Mouse (Mus musculus) spleen, postnatal 14 days (tissue): ENCODE data around the gene Phxr2.

Source experiments
- DNase-seq, 2 experiments: peaks; one replicate each; pipeline ENCODE4 v3.0.0; 2021 to 2022; ENCODE audit warnings: low spot score in 2 of 2

The Phxr2 gene

DNA sequence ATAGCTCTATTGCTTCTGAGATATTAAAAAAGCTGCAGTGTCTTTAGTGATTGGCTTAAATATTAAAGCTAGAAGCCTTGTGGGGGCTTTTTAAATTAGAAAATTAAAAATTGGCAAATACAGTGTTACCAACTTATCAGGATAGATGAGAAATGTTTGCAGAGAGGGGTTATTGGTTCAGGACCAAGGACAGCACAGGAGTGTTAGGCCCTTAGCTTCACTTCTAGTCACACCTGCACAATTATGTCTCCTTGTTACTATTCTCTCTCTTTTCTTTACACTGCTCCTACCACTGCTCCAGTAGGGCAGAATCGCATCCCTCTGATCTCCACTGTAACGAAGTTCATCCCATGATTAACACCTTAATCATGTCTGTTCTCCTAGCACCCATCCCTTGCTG lies 31.0 kb downstream of the Phxr2 start:
- DNase-seq: no peak

- DNase-seq: no peak
Measured at GRCm38 (mm10) chr10:99093364-99093763, 32.8 kb downstream of the Phxr2 start.

GRCm38 (mm10) chr10:99089906-99090305 lies 36.2 kb downstream of the Phxr2 start:
- no peak for DNase-seq

GRCm38 (mm10) chr10:99086029-99086428 lies 40.1 kb downstream of the Phxr2 start:
- no peak for DNase-seq

DNA sequence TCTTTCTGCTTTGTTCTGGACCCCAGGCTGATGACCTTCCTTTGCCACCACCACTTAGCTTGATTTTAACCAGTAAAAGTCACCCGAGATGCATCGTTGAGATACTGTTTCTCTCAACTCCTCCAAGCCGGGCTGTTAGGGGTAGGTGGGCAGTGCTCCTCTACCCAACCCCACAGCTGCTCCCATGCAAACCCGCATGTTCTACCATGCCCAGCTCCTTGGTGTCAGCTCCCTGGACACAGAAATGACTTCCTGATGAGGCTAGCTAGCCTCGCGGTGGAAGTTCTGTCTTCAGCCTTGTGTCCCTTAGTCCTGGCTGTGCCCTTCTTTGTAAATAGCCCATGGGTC lies 40.9 kb downstream of the Phxr2 start:
- DNase-seq: no peak

DNA sequence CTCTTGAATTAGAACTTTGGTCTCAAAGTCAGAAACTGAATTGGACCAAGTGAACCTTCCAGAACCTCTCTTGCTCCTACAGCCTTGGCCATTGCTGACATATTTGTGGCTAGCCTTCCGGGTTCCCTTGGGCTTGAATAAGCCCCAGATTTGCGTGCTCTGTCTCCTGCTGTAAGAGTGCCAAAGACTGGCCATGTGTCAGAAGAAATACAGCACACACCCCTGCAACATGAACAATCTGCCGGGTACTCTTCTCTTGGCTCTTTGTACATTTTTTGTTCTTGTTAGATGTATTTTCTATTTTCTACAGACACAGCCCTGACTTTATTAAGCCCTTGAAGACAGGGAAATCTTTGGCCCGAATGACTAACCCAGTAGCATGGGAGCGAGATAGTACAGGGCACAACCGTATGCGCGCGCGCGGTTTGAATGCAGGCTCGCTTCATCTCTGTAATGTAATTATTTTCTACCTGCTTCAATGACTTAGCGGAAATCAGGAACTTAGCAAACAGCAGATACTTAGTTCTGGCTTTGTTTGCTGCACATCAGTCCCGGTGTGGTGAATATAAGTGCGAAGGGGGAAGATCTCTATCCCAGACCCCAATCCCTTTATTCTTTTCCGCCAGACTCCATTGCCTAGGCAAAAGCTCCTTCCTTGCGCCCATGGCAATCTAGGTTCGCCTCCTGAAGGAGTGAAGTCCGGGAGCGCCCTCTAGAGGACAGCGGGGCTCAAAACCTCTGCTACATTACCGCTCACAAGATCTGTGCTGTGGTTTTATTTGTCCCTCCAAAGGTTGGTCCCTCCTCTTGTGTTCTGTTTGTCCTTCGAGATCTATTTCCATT lies 41.5 kb downstream of the Phxr2 start:
- DNase-seq: peak; percentile 40 to 68

- no peak for DNase-seq
Measured at GRCm38 (mm10) chr10:99083431-99084003, 42.6 kb downstream of the Phxr2 start.

- no peak for DNase-seq
Measured at GRCm38 (mm10) chr10:99081569-99081990, 44.5 kb downstream of the Phxr2 start.

- no peak for DNase-seq
Measured at GRCm38 (mm10) chr10:99078621-99079020, 47.5 kb downstream of the Phxr2 start.

GRCm38 (mm10) chr10:99076113-99076895 lies 49.8 kb downstream of the Phxr2 start:
- DNase-seq: no peak
